Mouse (Mus musculus) effector memory CD4-positive, alpha-beta T cell, adult 5 months (primary cell): Measurements from ENCODE around the gene Dctn1. TPM values are rescaled to one million over a fixed set of nuclear protein-coding genes. Genes with fewer than 3 reads are reported as not detected.

ENCODE experiments used
- polyA plus RNA-seq: library from polyadenylated mRNA; unstranded; fragments of 100-300 nt; shearing (Covaris generic); gene quantifications from one replicate; pipeline ENCODE4 v1.2.1, GENCODE M21; 2017

Gene Dctn1
- 60.1 TPM for polyA plus RNA-seq

DNA sequence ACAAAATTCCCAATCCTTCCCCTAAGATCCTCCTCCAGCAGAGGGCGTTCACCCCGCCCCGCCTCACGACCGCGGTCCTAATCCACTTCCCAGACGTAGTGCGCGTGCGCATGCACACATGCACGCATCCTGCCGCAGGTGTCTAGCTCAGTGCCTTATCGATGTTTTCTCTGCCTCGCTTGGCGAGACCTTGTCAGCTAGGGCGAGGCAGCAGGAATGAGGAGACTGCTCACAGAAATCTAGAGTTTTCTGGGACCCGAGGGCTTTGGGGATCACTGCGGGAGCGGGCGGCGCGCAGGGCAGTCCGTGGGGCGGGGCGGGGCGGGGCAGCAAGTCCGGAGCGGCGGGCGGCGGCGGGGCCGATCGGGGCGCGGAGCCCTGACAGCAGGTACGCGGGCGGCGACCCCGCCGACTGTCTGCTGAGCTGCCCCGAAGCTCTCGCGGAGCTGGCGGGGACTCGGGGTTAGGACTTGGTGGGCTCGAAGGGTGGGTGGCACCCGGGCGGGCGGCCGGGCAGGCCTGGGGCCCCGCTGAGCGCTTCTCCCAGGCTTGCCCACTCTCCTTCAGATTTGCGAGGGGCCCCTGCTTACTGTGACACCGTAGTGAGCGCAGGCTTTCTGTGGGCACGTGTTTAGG, at the start of gene Dctn1:
TSS of gene Dctn1 (plus strand) at position 314 of the 636 bp plus-strand sequence.

DNA sequence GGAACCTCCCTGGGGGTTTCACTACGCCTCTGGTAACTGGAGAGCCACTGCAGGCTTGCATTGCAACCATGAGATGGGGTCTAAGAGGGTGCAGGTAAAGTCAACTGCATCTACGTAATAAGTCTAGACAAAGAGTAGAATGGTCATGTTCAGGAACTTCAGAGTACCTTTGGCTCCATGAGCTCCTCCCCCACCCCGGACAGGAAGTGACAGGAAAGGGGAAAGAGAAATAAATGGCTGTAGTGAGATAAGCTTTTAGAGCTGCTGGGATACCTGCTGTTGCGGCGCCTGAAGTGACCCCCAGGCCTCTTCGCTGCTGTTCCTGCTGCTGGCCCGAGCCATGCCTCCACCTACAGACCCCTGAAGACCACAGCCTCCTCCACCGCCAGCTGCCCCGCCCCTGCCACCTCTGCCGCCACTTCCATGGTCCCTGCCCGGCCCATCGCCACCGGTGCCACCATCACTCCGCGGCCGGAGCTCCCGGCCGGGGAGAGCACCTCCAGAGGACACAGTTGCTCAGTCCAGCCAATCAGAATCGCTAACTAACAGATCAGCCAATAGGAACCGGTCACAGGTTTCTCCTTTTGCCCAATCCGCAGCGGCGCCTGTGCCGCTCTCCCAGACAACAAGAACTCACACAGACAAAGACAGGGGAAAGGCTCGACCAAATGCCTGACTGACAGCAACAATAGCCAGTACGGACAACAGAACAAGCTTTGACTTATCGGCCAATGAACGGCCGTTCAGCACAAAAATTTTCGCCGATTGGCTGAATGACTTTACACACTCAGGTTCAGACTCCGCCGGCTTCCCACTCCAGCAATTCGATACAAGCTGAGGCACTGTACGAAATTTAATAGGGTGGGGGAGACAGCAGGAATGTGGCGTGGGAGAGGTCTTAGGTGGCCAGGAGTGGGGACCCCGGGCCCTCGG, 44.5 kb upstream of the Dctn1 start, which contains the start of gene Wbp1:
TSS of gene Wbp1 (minus strand) at position 630 of the 933 bp plus-strand sequence.

DNA sequence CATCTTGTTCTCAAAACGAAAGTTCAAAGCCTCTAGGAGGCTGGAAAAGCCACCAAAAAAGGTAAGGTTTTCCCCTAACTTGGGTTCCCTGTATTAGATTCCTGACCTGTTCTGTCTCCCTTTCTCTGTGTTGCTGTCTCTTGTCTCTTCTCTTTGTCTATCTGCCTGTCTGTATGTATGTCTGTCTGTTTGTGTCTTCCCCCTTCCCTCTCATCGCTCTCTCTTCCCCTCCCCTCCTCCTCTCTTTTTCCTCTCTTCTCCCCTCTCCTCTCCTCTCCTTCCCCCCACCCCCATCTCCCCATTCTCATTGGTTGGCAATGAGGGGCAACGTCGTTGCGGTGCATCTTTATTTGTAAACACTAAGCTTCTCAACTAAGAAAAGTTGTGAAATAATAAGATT, 40.4 kb upstream of the Dctn1 start, which contains the start of gene Ino80b:
TSS of gene Ino80b (minus strand) at position 101 of the 400 bp plus-strand sequence.

DNA sequence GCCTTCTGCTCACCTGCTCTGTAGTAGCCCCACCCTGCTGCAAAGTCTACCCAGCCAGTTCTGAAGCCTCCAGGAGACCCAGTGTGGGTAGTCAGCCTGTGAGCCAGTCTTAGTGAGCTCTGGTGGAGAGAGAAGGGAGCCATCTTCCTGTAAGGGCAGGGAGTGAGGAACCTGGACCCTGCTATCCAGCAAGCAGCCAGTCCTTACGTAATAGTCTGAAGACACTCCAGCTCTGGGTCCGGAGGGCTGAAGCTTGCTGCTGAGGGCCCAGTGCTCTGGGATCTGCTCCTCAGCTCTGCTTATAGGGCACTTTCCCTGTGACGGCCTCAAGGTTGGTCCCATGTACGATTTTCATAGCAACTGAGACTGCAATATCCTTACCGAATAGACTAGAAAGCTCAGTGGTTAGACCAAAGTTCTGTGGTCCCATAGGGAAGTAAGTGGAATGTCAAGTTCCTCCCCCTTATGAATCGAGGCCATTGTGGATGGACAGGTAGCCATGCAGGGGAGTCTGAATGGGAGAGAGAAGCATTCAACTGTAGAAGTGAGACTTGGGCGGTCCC, 30.7 kb upstream of the Dctn1 start, which contains the start of gene Rtkn:
TSS of gene Rtkn (plus strand) at position 513 of the 563 bp plus-strand sequence.

DNA sequence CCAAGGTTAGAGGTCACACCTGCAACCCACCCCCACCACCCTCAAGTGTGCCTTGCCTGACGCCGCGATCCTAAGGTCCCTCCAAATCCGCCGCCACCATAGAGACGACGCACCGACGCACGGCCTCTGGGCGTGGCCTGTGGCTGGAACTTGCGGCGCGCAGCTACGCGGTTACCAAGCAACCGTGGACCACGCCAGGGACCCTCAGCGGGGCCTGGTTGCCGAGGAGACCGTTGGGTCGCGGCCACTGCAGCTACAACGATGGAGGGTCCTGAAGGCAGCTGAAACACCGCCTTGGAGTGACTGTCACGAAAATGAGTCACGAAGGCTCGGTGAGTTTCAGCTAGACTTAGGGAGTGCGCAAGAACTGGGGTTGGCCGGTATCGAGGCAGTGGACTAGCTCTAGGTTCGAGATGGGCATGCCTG, 9.4 kb upstream of the Dctn1 start, which contains the start of the genes Wdr54 and 1700003E16Rik:
TSS of gene Wdr54 (minus strand) at position 139 of the 426 bp plus-strand sequence.
TSS of gene 1700003E16Rik (plus strand) at position 146 of the 426 bp plus-strand sequence.

DNA sequence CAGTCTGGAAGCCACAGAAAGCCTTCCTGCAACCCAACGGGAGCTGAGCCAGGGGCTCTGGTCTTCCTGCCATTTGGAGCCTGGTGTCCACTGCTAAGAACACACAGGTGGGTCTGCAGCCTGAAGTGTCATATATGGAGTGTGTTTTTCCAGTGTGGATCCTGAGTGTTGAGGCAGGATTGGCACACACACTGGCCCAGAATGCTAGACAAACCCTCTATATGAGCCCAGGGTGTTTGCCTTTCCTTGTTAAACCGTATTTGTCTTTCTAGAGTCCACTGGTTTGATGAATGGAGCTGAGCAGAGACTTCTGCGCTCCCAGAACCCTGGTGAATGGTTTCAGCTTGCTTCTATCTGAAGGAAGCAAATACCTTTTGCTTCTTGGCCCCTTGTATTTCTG, 54.1 kb downstream of the Dctn1 start, which contains the start of gene Slc4a5:
TSS of gene Slc4a5 (plus strand) at position 15 of the 400 bp plus-strand sequence.

Other genes with a start within 250 kb of the Dctn1 start
- 14.4 TPM for gene Sema4f, start 226.2 kb upstream of the Dctn1 start, polyA plus RNA-seq
- gene M1ap, start 219.0 kb upstream of the Dctn1 start, polyA plus RNA-seq, result not detected
- gene Dok1, start 132.4 kb upstream of the Dctn1 start, polyA plus RNA-seq, result 13.9 TPM
- gene Loxl3, start 131.7 kb upstream of the Dctn1 start, polyA plus RNA-seq, result not detected
- 408 TPM for gene Aup1, start 111.4 kb upstream of the Dctn1 start, polyA plus RNA-seq
- 38.1 TPM for gene Htra2, start 110.6 kb upstream of the Dctn1 start, polyA plus RNA-seq
- gene Dqx1, start 108.1 kb upstream of the Dctn1 start, polyA plus RNA-seq, result 2.7 TPM
- not detected for gene Tlx2, start 95.6 kb upstream of the Dctn1 start, polyA plus RNA-seq
- 25.5 TPM for gene Pcgf1, start 88.1 kb upstream of the Dctn1 start, polyA plus RNA-seq
- not detected for gene Lbx2, start 79.6 kb upstream of the Dctn1 start, polyA plus RNA-seq
- 2.9 TPM for gene Ccdc142, start 64.3 kb upstream of the Dctn1 start, polyA plus RNA-seq
- 7.2 TPM for gene Gm42688, start 64.3 kb upstream of the Dctn1 start, polyA plus RNA-seq
- gene Mrpl53, start 56.9 kb upstream of the Dctn1 start, polyA plus RNA-seq, result 29.6 TPM
- 71.4 TPM for gene Mogs, start 50.4 kb upstream of the Dctn1 start, polyA plus RNA-seq
- gene Wbp1, start 44.4 kb upstream of the Dctn1 start, polyA plus RNA-seq, result 58.8 TPM
- 26.6 TPM for gene Ino80b, start 40.5 kb upstream of the Dctn1 start, polyA plus RNA-seq
- 0.77 TPM for gene Rtkn, start 30.5 kb upstream of the Dctn1 start, polyA plus RNA-seq
- gene Wdr54, start 9.5 kb upstream of the Dctn1 start, polyA plus RNA-seq, result 0.62 TPM
- not detected for gene 1700003E16Rik, start 9.5 kb upstream of the Dctn1 start, polyA plus RNA-seq
- gene Slc4a5, start 53.9 kb downstream of the Dctn1 start, polyA plus RNA-seq, result 0.81 TPM
- gene Mthfd2, start 160.0 kb downstream of the Dctn1 start, polyA plus RNA-seq, result 63.8 TPM
- gene Mob1a, start 160.1 kb downstream of the Dctn1 start, polyA plus RNA-seq, result 176 TPM
- gene Bola3, start 183.2 kb downstream of the Dctn1 start, polyA plus RNA-seq, result 74.8 TPM